Mouse (Mus musculus): ENCODE data around the gene Clcnkb. TPM values are rescaled to one million over a fixed set of nuclear protein-coding genes. Genes with fewer than 3 reads are reported as not detected.
A peak's percentile ranks its signal among the peaks of the same experiment; 100 is the strongest.

The Clcnkb gene
- polyA plus RNA-seq, 1 experiment from 2014 or later: not detected

DNA sequence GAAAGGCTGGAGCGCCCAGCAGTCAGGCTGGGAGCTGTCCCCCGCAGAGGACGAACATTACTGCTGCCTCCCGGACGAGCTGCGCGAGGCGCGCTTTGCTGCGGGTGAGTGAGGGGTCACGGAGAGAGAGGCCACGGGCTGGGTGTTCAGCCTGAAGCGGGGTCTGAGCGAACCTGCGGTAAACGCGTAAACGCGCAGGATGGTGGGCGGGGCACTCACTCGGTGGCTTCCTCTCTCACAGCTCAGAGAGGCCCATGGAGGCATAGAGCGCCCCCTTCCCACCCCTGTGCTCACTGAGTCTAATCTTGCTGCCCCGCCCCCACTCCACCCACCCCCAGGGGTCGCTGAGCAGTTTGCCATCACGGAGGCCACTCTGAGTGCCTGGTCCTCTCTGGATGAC, 33.4 kb downstream of the Clcnkb start:
- WGBS (ENCODE audit: insufficient replicate concordance): 2% methylated on average over 24 of the region's 25 CpGs
- no peaks in the 10 kb centered on the region for H3K9me3 ChIP-seq (replicated peaks; ENCODE audit: control insufficient read depth, low read length)
- no peak for ATAC-seq (ENCODE audit: low read depth)
- H3K9ac ChIP-seq (ENCODE audit: low read depth, low read length): no peak overlapping the region
- H3K27ac ChIP-seq (ENCODE audit: low read length): no peak overlapping the region
- no peaks in the 10 kb centered on the region for H3K36me3 ChIP-seq (ENCODE audit: control insufficient read depth, insufficient read depth)
- peak overlapping the region; percentile 7 for H3K4me2 ChIP-seq (ENCODE audit: low read depth, low read length)
- no peaks in the 10 kb centered on the region; the same call in 1 of the 2 replicates for H3K4me1 ChIP-seq (ENCODE audit: control insufficient read depth, low read depth, low read length)
- H3K4me3 ChIP-seq (ENCODE audit: low read depth, low read length): no peak overlapping the region
- H3K27me3 ChIP-seq (ENCODE audit: control insufficient read depth, insufficient read depth, low read depth, low read length): peaks cover 38% of the 10 kb centered on the region

DNA sequence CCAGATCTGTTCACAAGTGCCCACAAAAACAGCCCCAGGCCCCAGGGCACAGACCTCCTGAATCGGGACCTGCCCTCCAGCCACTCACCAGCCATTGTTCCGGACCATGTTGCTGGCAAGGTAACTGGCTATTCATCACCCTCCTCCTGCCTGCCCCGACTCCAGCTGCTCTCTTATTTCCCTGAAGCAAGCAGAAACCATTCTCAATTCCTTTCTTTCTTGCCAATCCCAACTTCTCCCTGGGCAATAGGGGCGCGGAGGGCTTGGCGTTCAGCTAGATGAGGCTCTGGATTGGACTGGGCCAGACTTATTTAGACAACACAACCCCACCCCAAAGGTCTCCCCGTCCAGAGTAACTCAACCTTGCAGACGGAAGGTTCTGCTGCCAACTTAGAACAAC, 36.1 kb downstream of the Clcnkb start:
- Histone ChIP-seq H3K4me1 (ENCODE audit: control insufficient read depth, low read depth, low read length) (no peaks in the 10 kb centered on the region; the same call in 1 of the 2 replicates), H3K27me3 (ENCODE audit: control insufficient read depth, insufficient read depth, low read depth, low read length) (peaks cover 36% of the 10 kb centered on the region), H3K9ac (ENCODE audit: low read depth, low read length) (no peak overlapping the region), H3K9me3 (replicated peaks; ENCODE audit: control insufficient read depth, low read length) (no peaks in the 10 kb centered on the region), H3K36me3 (ENCODE audit: control insufficient read depth, insufficient read depth) (no peaks in the 10 kb centered on the region), H3K27ac (ENCODE audit: low read length) (no peak overlapping the region), H3K4me2 (ENCODE audit: low read depth, low read length) (no peak overlapping the region), H3K4me3 (ENCODE audit: low read depth, low read length) (no peak overlapping the region)
- no peak for ATAC-seq (ENCODE audit: low read depth)
- WGBS (ENCODE audit: insufficient replicate concordance): 61% methylated on average over 8 of the region's 8 CpGs

DNA sequence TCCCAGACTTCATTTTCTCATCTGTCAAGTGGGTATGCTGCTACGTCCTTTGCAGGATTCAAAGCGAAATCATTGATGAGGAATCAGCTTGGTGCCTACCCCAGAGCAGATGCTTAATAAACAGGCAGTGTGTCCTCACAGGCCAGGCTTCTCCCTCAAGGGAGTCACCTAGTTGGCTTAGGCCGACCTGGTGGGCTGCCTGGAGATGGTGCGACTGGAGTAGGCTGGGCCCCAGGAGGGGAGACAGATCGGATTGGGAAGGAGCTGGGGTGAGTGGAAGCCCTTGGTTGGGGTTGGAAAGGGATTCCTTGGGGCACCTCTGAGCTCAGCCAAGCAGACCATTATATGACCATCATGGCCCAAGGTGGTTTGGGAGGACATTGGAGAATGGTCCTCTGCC, 43.4 kb downstream of the Clcnkb start:
- no peak overlapping the region for H3K9ac ChIP-seq (ENCODE audit: low read depth, low read length)
- H3K36me3 ChIP-seq (ENCODE audit: control insufficient read depth, insufficient read depth): no peaks in the 10 kb centered on the region
- no peak overlapping the region for H3K4me2 ChIP-seq (ENCODE audit: low read depth, low read length)
- H3K4me1 ChIP-seq (ENCODE audit: control insufficient read depth, low read depth, low read length): no peaks in the 10 kb centered on the region; the same call in 1 of the 2 replicates
- H3K27me3 ChIP-seq (ENCODE audit: control insufficient read depth, insufficient read depth, low read depth, low read length): peaks cover 22% of the 10 kb centered on the region
- ATAC-seq (ENCODE audit: low read depth): no peak
- no peaks in the 10 kb centered on the region for H3K9me3 ChIP-seq (replicated peaks; ENCODE audit: control insufficient read depth, low read length)
- 75% methylated on average over 5 of the region's 5 CpGs for WGBS (ENCODE audit: insufficient replicate concordance)
- no peak overlapping the region for H3K27ac ChIP-seq (ENCODE audit: low read length)
- H3K4me3 ChIP-seq (ENCODE audit: low read depth, low read length): no peak overlapping the region

DNA sequence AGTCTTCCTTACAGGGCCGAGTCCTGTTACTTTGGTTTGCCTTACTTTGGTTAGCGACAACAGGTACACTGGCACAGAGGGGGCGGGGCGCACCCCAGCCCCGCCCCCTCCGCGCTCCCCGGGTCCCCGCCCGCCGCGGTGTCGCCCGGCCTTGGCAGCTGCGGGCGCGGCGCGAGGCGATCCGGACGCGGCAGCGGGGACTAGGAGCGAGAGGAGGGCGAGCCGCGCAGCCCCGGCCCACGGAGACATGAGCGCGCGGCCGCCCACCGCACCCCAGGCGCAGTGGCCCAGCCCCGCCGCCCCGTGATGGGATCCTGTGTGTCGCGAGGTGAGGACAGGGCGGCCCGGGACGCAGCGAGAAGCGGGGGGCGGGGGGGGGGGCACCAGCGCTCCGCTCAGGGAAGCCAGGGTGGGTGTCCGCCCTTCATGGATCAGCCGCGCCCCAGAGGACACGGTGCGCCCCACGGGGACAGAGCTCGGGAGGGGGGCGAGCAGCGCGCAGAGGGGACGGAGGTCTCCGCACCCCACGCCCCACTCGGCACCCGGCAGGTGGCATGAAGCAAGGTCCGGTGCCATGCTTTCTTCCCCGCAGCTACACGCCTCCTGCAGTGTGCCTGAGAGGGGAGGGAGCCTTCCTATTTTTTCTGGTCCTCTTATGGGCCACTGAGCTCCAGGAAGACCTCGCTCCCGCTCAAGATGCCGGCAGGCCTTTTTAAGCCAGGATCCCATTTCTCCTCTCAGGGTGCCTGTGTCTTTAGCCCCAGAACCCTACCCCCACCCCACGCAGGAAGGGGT, 47.6 kb downstream of the Clcnkb start, which contains the start of gene Fam131c:
TSS of gene Fam131c (plus strand) at position 224 of the 795 bp plus-strand sequence.
- H3K27ac ChIP-seq (ENCODE audit: low read length): no peak within 1 kb of the TSS
- WGBS (ENCODE audit: insufficient replicate concordance): 4% methylated on average over 63 of the region's 71 CpGs
- peak; percentile 34; the same call in 1 of the 2 replicates for ATAC-seq (ENCODE audit: low read depth)

DNA sequence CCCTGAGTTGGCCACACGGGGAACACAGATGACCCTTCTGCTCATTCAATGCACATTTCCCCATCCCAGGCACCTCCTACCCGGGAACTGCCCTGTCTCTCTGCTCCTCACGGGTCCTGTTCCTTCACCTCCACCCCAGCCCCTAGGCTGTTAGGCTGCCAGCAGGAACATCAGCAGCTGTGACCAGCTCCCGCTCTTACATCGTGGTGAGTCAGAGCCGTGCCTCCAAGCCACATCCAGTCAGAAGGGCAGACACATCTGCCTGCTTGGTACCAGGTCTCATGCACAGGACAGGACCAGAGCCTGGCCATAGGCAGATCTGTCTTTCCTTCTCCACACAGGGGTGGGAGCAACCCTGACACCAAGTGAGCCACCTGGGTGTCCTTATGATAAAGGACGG, 49.9 kb downstream of the Clcnkb start:
- peaks cover 29% of the 10 kb centered on the region for H3K27me3 ChIP-seq (ENCODE audit: control insufficient read depth, insufficient read depth, low read depth, low read length)
- ATAC-seq (ENCODE audit: low read depth): no peak
- no peak overlapping the region for H3K27ac ChIP-seq (ENCODE audit: low read length)
- H3K4me3 ChIP-seq (ENCODE audit: low read depth, low read length): no peak overlapping the region
- no peak overlapping the region for H3K9ac ChIP-seq (ENCODE audit: low read depth, low read length)
- WGBS (ENCODE audit: insufficient replicate concordance): 42% methylated on average over 7 of the region's 7 CpGs
- no peaks in the 10 kb centered on the region for H3K9me3 ChIP-seq (replicated peaks; ENCODE audit: control insufficient read depth, low read length)
- no peaks in the 10 kb centered on the region for H3K36me3 ChIP-seq (ENCODE audit: control insufficient read depth, insufficient read depth)
- H3K4me1 ChIP-seq (ENCODE audit: control insufficient read depth, low read depth, low read length): no peaks in the 10 kb centered on the region; the same call in 1 of the 2 replicates
- no peak overlapping the region for H3K4me2 ChIP-seq (ENCODE audit: low read depth, low read length)

More for the DNA sequence above, 47.6 kb downstream of the Clcnkb start, which contains the start of gene Fam131c:
- Histone ChIP-seq H3K27me3 (ENCODE audit: control insufficient read depth, insufficient read depth, low read depth, low read length) (peaks cover 29% of the 10 kb centered on the region), H3K9me3 (replicated peaks; ENCODE audit: control insufficient read depth, low read length) (no peaks in the 10 kb centered on the region), H3K4me1 (ENCODE audit: control insufficient read depth, low read depth, low read length) (no peaks in the 10 kb centered on the region; the same call in 1 of the 2 replicates), H3K9ac (ENCODE audit: low read depth, low read length) (no peak within 1 kb of the TSS; the same call in 1 of the 2 replicates), H3K4me2 (ENCODE audit: low read depth, low read length) (peak within 1 kb of the TSS; percentile 71), H3K4me3 (ENCODE audit: low read depth, low read length) (peak within 1 kb of the TSS; percentile 48), H3K36me3 (ENCODE audit: control insufficient read depth, insufficient read depth) (no peaks in the 10 kb centered on the region)

DNA sequence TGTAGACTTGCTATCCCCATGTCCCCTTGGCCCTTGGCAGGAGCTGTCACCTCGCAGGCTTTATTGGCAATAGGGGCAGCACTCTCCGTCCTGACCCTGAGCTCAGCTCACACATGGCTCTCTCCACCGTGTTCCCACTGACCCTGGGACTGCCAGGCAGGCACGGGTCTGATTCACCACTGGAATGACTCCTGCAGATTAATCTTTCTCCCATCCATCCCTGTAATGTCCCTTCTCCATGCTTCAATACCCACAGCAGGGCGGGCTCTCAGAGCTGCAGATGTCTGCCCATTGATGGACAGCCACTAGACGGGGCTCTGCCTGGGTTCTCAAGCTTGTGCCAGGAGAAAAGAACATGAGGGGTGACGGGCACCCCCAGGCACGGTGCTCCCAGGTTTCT, 50.7 kb downstream of the Clcnkb start:
- 47% methylated on average over 8 of the region's 8 CpGs for WGBS (ENCODE audit: insufficient replicate concordance)
- Histone ChIP-seq H3K36me3 (ENCODE audit: control insufficient read depth, insufficient read depth) (no peaks in the 10 kb centered on the region), H3K4me2 (ENCODE audit: low read depth, low read length) (no peak overlapping the region), H3K9ac (ENCODE audit: low read depth, low read length) (no peak overlapping the region), H3K27ac (ENCODE audit: low read length) (no peak overlapping the region), H3K4me3 (ENCODE audit: low read depth, low read length) (no peak overlapping the region), H3K4me1 (ENCODE audit: control insufficient read depth, low read depth, low read length) (no peaks in the 10 kb centered on the region; the same call in 1 of the 2 replicates), H3K27me3 (ENCODE audit: control insufficient read depth, insufficient read depth, low read depth, low read length) (peaks cover 29% of the 10 kb centered on the region), H3K9me3 (replicated peaks; ENCODE audit: control insufficient read depth, low read length) (no peaks in the 10 kb centered on the region)
- ATAC-seq (ENCODE audit: low read depth): no peak

DNA sequence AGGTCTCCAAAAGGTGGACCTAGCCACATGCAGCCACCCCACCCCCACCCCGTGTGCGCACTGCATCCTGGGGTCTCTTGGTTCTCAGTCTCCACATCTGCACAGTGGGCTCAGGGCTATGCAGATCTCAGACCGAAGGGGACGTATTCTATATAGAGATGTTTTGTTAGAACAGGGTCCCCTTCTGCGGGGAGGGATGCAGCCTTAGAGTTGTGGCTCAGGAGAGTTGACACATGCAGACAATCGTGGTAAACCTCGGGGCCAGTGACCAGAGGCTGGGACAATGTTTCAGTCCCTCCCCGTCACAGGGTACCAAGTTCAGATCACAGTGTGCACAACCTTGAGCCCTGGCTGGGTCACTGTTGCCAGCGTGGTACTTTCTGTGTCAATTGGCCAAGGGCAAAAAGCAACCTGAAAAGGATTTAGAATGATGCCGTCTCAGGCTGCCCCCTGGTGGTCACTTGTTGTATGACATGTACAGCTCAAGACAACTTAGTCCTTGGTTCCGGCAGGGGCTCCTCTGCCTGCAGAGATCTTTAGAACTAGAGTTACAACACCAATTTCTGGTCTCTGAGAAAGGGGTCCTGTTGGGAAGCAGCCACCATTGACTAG, 52.8 kb downstream of the Clcnkb start:
- WGBS (ENCODE audit: insufficient replicate concordance): 18% methylated on average over 11 of the region's 11 CpGs
- H3K4me1 ChIP-seq (ENCODE audit: control insufficient read depth, low read depth, low read length): no peaks in the 10 kb centered on the region; the same call in 1 of the 2 replicates
- H3K9me3 ChIP-seq (replicated peaks; ENCODE audit: control insufficient read depth, low read length): no peaks in the 10 kb centered on the region
- no peak overlapping the region for H3K4me2 ChIP-seq (ENCODE audit: low read depth, low read length)
- no peak overlapping the region for H3K27ac ChIP-seq (ENCODE audit: low read length)
- no peak overlapping the region for H3K4me3 ChIP-seq (ENCODE audit: low read depth, low read length)
- peaks cover 14% of the 10 kb centered on the region for H3K27me3 ChIP-seq (ENCODE audit: control insufficient read depth, insufficient read depth, low read depth, low read length)
- no peaks in the 10 kb centered on the region for H3K36me3 ChIP-seq (ENCODE audit: control insufficient read depth, insufficient read depth)
- no peak overlapping the region for H3K9ac ChIP-seq (ENCODE audit: low read depth, low read length)
- ATAC-seq (ENCODE audit: low read depth): peak; percentile 67

DNA sequence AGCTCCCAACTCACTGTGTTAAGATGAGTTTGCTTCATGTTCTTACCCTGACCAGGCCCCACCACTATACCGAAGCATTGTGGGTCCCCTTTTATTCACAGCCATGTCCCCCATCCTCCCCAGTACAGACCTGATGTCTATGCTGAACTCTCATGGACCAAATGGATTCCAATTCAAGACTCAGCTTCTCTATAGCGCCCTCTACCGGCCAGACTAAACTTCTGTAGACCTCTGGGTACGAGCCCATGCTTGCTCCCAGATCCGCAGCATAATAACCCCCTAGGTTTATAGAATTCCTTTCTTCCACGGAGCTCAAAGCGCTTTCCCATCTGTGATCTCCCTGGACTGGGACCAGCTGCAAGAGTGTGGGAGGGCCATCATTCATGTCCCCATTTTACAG, 55.0 kb downstream of the Clcnkb start:
- Histone ChIP-seq H3K4me1 (ENCODE audit: control insufficient read depth, low read depth, low read length) (no peaks in the 10 kb centered on the region), H3K4me3 (ENCODE audit: low read depth, low read length) (no peak overlapping the region), H3K9me3 (replicated peaks; ENCODE audit: control insufficient read depth, low read length) (no peaks in the 10 kb centered on the region), H3K4me2 (ENCODE audit: low read depth, low read length) (no peak overlapping the region), H3K36me3 (ENCODE audit: control insufficient read depth, insufficient read depth) (no peaks in the 10 kb centered on the region), H3K9ac (ENCODE audit: low read depth, low read length) (no peak overlapping the region), H3K27me3 (ENCODE audit: control insufficient read depth, insufficient read depth, low read depth, low read length) (peaks cover 3% of the 10 kb centered on the region), H3K27ac (ENCODE audit: low read length) (no peak overlapping the region)
- WGBS (ENCODE audit: insufficient replicate concordance): 25% methylated on average over 7 of the region's 7 CpGs
- no peak for ATAC-seq (ENCODE audit: low read depth)

DNA sequence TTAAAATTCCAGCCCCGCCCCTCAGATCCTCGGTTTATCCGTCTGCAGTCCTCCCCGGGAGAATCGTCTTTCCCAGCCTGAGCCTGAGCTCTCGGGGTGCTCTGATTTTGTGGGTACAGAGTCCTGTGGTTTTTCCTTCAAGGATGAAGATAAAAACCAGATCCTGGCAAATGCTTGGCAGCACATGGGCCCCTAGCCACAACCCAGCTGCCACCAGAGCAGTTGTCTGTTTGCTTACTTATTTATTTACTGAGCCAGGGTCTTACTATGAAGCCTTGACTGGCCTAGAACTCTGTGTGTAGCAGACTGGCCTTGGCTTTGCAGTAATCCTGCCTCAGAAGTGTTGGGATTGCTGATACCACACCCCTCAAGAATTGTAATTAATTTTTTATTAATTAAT, 56.6 kb downstream of the Clcnkb start:
- no peaks in the 10 kb centered on the region for H3K4me1 ChIP-seq (ENCODE audit: control insufficient read depth, low read depth, low read length)
- H3K27ac ChIP-seq (ENCODE audit: low read length): no peak overlapping the region
- H3K4me3 ChIP-seq (ENCODE audit: low read depth, low read length): no peak overlapping the region
- no peaks in the 10 kb centered on the region for H3K36me3 ChIP-seq (ENCODE audit: control insufficient read depth, insufficient read depth)
- H3K4me2 ChIP-seq (ENCODE audit: low read depth, low read length): no peak overlapping the region
- H3K27me3 ChIP-seq (ENCODE audit: control insufficient read depth, insufficient read depth, low read depth, low read length): no peaks in the 10 kb centered on the region
- no peaks in the 10 kb centered on the region for H3K9me3 ChIP-seq (replicated peaks; ENCODE audit: control insufficient read depth, low read length)
- no peak overlapping the region for H3K9ac ChIP-seq (ENCODE audit: low read depth, low read length)
- ATAC-seq (ENCODE audit: low read depth): no peak
- 74% methylated on average over 6 of the region's 6 CpGs for WGBS (ENCODE audit: insufficient replicate concordance)
